Mouse (Mus musculus) spleen, postnatal 36 days (tissue): ENCODE results near the gene Gzmm.
A peak's percentile ranks its signal among the peaks of the same experiment; 100 is the strongest.

Source experiments
- DNase-seq, 2 experiments: peaks; one replicate each; pipeline ENCODE4 v3.0.0; 2022; ENCODE audit warnings: low spot score in 2 of 2, mixed read lengths in 1 of 2

The Gzmm gene

GRCm38 (mm10) chr10:79688720-79689119 lies at the start of gene Gzmm:
Gzmm (plus strand) TSS chr10:79689020.
- no peak for DNase-seq

DNA sequence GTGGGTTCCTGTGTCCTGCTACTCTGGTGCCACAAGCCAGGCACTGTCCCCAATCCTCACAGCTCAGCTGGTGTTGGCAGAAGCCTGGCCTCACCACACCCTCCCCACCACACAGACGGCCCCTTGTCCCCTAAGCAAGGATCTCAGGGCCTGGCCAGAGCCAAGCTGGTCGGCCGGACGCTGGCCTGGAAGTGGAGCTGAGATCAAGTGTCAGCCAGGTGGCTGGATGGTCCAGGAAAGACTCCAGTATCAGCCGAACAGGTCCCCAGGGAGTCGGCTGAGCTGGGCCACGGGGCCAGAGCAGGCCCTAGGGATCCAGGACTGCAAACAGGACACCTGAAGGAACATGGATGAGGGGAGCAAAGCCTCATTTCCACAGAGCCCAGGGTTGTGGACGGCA lies 43.1 kb upstream of the Gzmm start, which contains the start of gene Odf3l2:
Odf3l2 (minus strand) TSS at position 28 of the 400 bp plus-strand sequence.
- no peak for DNase-seq

- DNase-seq, result peak in 1 of 2 experiments; percentile 43
Measured at GRCm38 (mm10) chr10:79649070-79649751, 39.6 kb upstream of the Gzmm start.

DNA sequence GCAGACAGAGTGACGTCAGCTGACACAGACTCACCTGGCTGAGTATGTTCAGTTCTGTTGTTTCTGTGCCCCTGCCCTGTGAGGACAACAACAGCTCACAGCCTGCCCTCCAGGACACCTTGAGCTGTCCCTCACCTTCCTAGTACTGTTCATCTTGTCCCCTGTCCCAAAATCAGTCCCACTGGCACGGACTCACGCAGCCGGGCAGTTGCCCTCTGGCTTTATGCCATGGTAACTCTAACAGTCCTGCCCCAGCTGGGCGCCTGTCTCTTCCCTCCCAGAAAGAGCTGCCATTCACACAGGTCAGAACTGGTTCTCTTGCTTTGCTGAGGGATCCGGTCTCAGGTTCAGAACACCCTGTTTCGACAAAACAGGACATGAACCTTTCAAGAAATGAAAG lies 36.0 kb upstream of the Gzmm start:
- no peak for DNase-seq

- no peak for DNase-seq
Measured at GRCm38 (mm10) chr10:79654946-79655395, 33.8 kb upstream of the Gzmm start.

DNA sequence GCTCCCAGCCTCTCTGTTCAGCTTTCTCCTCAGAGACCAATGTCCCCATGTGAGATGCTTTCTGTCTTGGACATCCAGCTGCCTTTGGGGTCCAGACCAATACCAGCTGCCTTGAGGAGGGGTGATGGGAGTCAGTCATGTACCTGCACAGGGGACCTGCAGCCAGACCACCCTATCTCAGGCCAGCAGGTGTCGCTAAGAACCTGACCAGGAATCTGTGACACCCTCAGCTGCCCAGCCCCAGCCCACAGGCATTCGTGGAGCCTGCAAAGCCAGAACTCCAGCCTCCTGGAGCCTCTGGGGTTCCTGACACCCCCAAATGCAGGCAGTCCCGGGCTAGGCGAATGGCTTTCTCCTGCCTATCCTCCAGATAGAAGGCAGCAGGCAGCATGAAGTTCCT lies 30.0 kb upstream of the Gzmm start:
- DNase-seq, result no peak

DNA sequence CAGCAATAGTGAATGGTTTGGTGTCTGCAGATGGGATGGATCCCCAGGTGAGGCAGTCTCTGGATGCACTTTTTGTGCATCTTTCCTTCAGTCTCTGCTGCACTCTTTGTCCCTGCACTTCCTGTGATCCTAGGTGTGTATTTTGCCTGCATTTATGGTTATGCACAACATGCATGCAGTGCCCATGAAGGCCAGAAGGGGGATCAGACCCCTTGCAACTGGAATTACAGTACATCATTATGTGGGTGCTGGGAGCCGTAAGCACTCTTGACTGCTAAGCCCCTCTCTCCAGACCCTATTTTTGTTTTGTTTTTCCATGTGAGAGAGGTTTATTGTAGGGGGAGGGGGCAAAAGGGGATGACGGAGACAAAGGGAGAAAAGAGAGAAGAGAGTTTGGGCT lies 28.5 kb upstream of the Gzmm start:
- DNase-seq, result no peak

DNA sequence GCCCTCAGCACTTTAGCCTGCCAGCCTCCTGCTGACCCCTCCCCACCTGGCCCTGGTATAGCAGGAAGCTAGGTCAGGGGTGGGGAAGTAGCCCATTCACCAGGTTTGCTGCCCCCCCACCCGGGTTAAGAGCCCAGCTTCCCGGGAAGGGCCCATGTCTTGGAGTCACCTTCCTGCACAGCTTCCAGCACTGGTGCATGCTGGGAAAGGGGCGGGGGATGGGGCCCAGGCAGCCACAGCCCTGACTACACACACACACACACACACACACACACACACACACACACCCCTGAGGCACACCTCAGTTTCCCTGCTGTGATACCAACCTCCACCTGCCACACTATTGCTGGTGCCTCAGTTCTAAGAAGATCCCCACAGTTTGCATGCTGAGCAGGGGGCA lies 27.0 kb upstream of the Gzmm start:
- DNase-seq, result no peak

- DNase-seq, result peak; percentile 44 to 60
Measured at GRCm38 (mm10) chr10:79664131-79664665, 24.6 kb upstream of the Gzmm start, which contains the start of gene Madcam1. Madcam1 (plus strand) TSS chr10:79664559.

- no peak for DNase-seq
Measured at GRCm38 (mm10) chr10:79665051-79665450, 23.8 kb upstream of the Gzmm start.

- no peak for DNase-seq
Measured at GRCm38 (mm10) chr10:79666493-79666892, 22.3 kb upstream of the Gzmm start.

DNA sequence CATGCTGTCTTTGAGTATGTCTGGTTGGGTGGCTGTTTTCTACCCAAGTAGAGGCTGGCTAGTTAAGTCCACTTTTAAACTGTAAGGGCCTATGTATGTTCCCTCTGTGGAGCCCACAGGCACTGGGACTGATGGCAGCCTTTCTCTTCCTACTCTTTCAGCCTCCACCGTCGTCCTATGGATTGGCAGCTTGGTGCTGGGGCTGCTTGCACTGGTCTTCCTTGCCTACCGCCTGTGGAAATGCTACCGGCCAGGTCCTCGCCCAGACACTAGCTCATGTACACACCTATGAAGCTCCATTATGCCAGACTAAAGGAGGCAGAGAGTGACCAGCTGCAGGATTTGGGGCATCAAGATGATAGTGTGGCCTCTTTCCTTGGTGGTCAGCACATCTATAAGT lies 20.7 kb upstream of the Gzmm start:
- no peak for DNase-seq

DNA sequence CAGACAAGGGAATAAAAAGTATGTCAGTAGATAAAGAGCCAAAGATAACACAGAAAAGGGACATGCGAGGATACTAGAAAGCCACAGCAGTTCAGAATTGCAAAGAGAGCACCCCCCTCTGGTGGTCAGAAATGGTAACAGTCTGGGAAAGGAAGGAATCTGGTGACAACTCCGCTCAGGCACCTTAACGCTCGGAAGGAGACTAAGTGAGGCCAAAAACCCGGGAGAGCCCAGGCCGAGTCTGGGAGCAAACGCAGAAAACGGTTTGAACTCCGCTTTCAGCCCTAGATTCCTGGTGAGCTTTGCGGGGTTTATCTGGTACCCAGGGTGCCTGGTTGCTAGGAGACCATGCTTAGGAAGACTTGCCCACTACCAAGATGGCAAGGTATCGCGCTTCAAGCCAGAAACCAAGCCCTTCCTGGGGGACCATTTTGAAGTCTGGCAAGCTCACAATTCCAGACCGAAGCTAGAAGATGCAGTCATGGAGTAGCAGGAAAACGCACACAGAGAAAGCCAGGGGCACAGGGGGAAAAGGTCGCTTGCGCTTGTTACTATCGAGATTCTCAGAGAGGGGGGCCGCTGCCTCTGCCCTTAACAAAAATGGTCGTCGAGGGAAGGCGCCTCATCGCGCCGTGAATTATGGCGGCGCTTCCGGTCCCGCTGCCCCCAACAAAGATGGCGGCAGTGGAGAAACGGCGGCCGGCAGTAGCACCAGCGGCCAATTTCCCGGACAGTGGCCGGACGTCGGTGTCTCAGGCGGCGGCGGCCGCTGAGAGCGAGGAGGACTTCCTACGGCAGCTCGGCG lies 19.8 kb upstream of the Gzmm start, which contains the start of gene Tpgs1:
Tpgs1 (plus strand) TSS at position 599 of the 805 bp plus-strand sequence.
- peak; percentile 86 to 88 for DNase-seq

- DNase-seq, result peak; percentile 67 to 72
Measured at GRCm38 (mm10) chr10:79669576-79670057, 19.2 kb upstream of the Gzmm start.

DNA sequence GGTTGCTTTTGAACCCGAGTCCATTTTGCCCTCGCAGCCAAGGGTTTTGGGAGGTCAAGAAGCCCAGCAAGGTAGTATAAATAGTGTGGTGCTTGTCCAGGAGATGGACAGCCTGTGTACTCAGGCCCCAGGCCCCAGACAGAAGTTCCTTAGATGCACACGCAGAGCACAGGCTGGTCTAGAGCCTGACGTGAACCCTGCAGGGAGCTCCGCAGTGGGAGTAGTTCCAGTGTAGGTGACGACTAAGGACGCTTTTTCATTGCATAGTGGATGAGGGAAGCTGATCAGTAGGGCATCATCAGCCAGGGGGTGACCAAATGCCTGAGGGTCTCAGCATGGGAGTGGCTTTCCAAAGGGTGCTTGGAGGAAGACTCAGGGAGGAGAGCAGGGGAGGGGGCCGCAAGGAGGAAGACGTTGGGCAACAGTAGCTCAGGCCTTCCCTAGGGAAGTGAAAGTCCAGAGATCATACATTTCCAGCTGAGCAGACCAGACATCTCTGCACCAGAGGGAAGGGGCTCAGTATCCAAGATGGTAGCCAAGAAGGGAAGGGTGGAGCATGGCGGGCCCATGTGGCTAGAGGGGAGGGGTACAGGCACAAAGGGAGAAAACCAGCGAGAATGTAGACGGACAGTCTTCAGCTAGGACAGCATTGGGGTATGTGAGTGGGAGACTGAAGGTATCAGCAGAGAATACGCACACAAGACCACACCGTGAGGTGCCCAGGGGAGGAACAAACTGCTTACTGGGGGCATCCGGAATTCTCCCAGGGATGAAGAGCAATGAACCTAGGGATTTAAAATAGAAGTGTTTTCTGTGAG lies 18.5 kb upstream of the Gzmm start:
- no peak for DNase-seq

- no peak for DNase-seq
Measured at GRCm38 (mm10) chr10:79671396-79672087, 17.3 kb upstream of the Gzmm start.

GRCm38 (mm10) chr10:79672088-79672455 lies 16.7 kb upstream of the Gzmm start:
- DNase-seq, result no peak

DNA sequence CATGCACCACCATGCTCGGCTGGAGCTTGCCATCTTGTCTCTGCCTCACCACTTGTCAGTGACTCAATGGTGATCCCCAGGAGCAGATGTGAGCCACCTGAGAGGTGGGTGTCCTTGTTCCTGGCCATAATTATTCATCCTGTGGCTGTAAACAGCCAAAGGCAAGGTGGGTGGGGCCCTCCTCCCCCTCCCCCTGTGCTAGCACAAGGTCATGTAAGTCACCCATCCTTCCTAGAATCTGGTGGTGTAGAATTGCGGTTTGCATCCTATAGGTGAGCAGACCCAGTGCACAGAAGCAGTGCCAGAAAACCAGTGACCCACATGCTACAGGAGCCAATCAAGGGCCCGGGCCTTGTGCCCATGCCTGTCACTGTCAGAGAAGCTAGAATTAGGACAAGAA lies 15.8 kb upstream of the Gzmm start:
- DNase-seq, result no peak

- DNase-seq, result no peak
Measured at GRCm38 (mm10) chr10:79675346-79676035, 13.3 kb upstream of the Gzmm start.
